Mouse (Mus musculus) macrophage (primary cell): ENCODE results near the gene Nrap. TPM values are rescaled to one million over a fixed set of nuclear protein-coding genes. Genes with fewer than 3 reads are reported as not detected.

Experiments
- H3K27ac ChIP-seq: fragments of 350-480 bp; formaldehyde crosslinking; 2 replicates; pipeline ENCODE4 v1.9.0; 2021
- H3K36me3 ChIP-seq: fragments of 350-480 bp; formaldehyde crosslinking; 2 replicates; pipeline ENCODE4 v1.9.0; 2021; ENCODE audit errors: inconsistent target
- H3K4me3 ChIP-seq: fragments of 350-480 bp; formaldehyde crosslinking; 2 replicates; pipeline ENCODE4 v1.9.0; 2021; ENCODE audit errors: inconsistent target
- H3K79me2 ChIP-seq: fragments of 350-480 bp; formaldehyde crosslinking; 2 replicates; pipeline ENCODE4 v1.9.0; 2021; ENCODE audit errors: inconsistent target
- WGBS: methylation state at CpG from one replicate; pipeline ENCODE4 v1.1.7; 2026; ENCODE audit warnings: inconsistent platforms; ENCODE audit not compliant: missing documents; 5-methylcytosine and 5-hydroxymethylcytosine counted together
- polyA plus RNA-seq: library from polyadenylated mRNA; stranded (reverse); fragments of 250-400 nt; gene quantifications from 3 replicates; pipeline ENCODE4 v1.2.4, GENCODE M21; 2018; ENCODE audit warnings: inconsistent platforms

Nrap gene
- polyA plus RNA-seq, 1 experiment from 2014 or later = 0.87 TPM

GRCm38 (mm10) chr19:56287580-56288367 lies 102.1 kb downstream of the Nrap start:
- no peaks in the 10 kb centered on the region for H3K79me2 ChIP-seq
- no peak overlapping the region for H3K4me3 ChIP-seq
- WGBS = 90% methylated on average over 15 of the region's 15 CpGs

GRCm38 (mm10) chr19:56286866-56287265 lies 103.0 kb downstream of the Nrap start, which contains the start of gene Habp2:
Gene Habp2 (plus strand): TSS chr19:56287137.
- Histone ChIP-seq H3K27ac (no peak within 1 kb of the TSS), H3K36me3 (no peaks in the 10 kb centered on the region), H3K4me3 (no peak within 1 kb of the TSS), H3K79me2 (no peaks in the 10 kb centered on the region)
- WGBS = 67% methylated on average over 7 of the region's 7 CpGs

More at GRCm38 (mm10) chr19:56287580-56288367, 102.1 kb downstream of the Nrap start:
- no peak overlapping the region for H3K27ac ChIP-seq
- no peaks in the 10 kb centered on the region for H3K36me3 ChIP-seq

DNA sequence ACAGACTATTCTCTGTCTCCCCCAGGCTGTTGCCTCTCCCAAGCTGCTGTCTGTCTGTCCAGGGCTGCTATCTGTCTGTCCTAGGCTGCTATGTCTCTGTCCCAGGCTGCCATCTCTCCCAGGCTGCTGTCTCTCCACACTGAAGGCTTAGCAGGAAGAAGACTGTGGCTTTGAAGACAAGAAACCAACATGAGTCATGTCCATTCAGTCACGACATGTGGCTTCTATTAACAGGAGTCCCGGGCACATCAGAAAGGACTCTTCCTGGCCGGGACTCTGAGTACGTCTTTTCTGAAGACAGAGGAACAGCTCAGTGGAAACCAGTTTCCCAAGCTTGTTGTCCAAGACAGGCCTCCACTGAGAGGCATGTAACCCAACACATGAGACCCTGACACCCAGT lies 104.6 kb downstream of the Nrap start:
- 42% methylated on average over 4 of the region's 4 CpGs for WGBS

GRCm38 (mm10) chr19:56278366-56278765 lies 111.5 kb downstream of the Nrap start:
- H3K36me3 ChIP-seq = no peaks in the 10 kb centered on the region
- H3K79me2 ChIP-seq = no peaks in the 10 kb centered on the region
- H3K27ac ChIP-seq = no peak overlapping the region
- H3K4me3 ChIP-seq = no peak overlapping the region
- 87% methylated on average over 11 of the region's 11 CpGs for WGBS

More for the DNA sequence above, 104.6 kb downstream of the Nrap start:
- Histone ChIP-seq H3K4me3 (no peak overlapping the region), H3K36me3 (no peaks in the 10 kb centered on the region), H3K27ac (no peak overlapping the region), H3K79me2 (no peaks in the 10 kb centered on the region)

- no peak overlapping the region for H3K27ac ChIP-seq
- no peaks in the 10 kb centered on the region for H3K79me2 ChIP-seq
- WGBS = 91% methylated on average over 4 of the region's 4 CpGs
- no peak overlapping the region for H3K4me3 ChIP-seq
- H3K36me3 ChIP-seq = no peaks in the 10 kb centered on the region
These were observed 111.9 kb downstream of the Nrap start for GRCm38 (mm10) chr19:56277951-56278350.

DNA sequence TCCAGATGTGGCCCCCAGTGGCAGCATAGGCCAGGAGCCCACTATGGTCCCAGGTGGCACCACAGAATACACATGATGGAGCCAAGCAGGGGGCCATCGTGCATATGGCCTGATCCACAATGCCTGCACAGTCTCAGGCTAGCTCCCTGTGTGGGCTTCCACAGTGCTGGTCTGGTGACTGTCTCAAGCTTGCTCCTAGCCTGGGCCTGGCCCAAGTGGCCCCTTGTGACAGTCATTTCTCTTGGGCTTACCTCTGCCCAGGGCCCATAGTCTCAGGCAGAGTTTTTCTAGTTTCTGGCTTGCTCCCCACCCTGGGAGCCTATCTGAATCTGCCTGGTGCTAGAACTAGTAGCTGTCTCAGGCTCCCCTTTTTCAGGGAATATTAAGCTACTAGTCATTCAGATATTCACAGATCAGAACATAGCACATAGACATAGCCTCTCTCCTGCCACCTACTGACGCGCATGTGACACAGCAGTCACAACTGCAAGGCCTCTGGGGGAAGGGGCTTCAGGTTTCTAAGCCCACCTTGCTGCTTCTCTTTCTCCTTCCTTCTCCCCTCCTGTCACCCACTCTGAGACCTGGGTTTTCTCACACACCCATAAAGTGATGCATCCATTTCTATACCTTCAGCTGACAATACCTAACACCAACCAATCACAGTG lies 112.6 kb downstream of the Nrap start:
- Histone ChIP-seq H3K4me3 (no peak overlapping the region), H3K36me3 (no peaks in the 10 kb centered on the region), H3K79me2 (no peaks in the 10 kb centered on the region), H3K27ac (no peak overlapping the region)
- 61% methylated on average over 3 of the region's 3 CpGs for WGBS

GRCm38 (mm10) chr19:56272081-56272480 lies 117.8 kb downstream of the Nrap start:
- no peak overlapping the region for H3K27ac ChIP-seq
- no peaks in the 10 kb centered on the region for H3K79me2 ChIP-seq
- no peak overlapping the region for H3K4me3 ChIP-seq
- 40% methylated on average over 8 of the region's 8 CpGs for WGBS
- no peaks in the 10 kb centered on the region for H3K36me3 ChIP-seq

Other genes starting within 250 kb of the Nrap start
- gene Habp2, start 102.9 kb downstream of the Nrap start, polyA plus RNA-seq = not detected in 3 replicates
- gene Casp7, start 7.1 kb upstream of the Nrap start, polyA plus RNA-seq = 21.3 to 42.3 TPM (median 28.0 TPM) in 3 replicates
- not detected in 3 replicates for gene Plekhs1, start 71.6 kb upstream of the Nrap start, polyA plus RNA-seq
- gene Dclre1a, start 158.2 kb upstream of the Nrap start, polyA plus RNA-seq = 9.9 to 18.5 TPM (median 11.4 TPM) in 3 replicates
- 5.8 to 7.3 TPM (median 6.6 TPM) in 3 replicates for gene Nhlrc2, start 158.2 kb upstream of the Nrap start, polyA plus RNA-seq